21 mouse cellular contexts compared by ENCODE assay signal in genomic region chr5:132737966-132738365, GRCm38 (mm10).
DNase-seq lines count a peak whose midpoint lies in the region; ATAC-seq lines count a peak whose summit lies in the region.
"Had no signal": no experiment of that assay in that cellular context is flagged by ENCODE, and none has a peak within 500 bp of the region (broad histone marks: within the 10 kb centered on the region; RNA-seq: fewer than 3 reads in every experiment).

No protein-coding gene starts in this region.

- H3K9me3 ChIP-seq in midbrain, embryonic 11.5 days (ENCODE audit: control insufficient read depth, low read length): no peaks in the 10 kb centered on the region
- H3K9me3 ChIP-seq in midbrain, embryonic 10.5 days (replicated peaks): no peaks in the 10 kb centered on the region
- H3K9me3 ChIP-seq: embryonic facial prominence, embryonic 10.5 days; embryonic facial prominence, embryonic 12.5 days; forebrain, embryonic 13.5 days; forebrain, embryonic 15.5 days had no signal

- no peaks in the 10 kb centered on the region for H3K27me3 ChIP-seq in midbrain, embryonic 11.5 days (ENCODE audit: control insufficient read depth, insufficient read depth, low read length)
- H3K27me3 ChIP-seq in midbrain, embryonic 10.5 days (ENCODE audit: low read depth, poor library complexity, severe bottlenecking): no peaks in the 10 kb centered on the region
- H3K27me3 ChIP-seq: embryonic facial prominence, embryonic 12.5 days; forebrain, embryonic 13.5 days; forebrain, embryonic 15.5 days; Patski had no signal

- no peaks in the 10 kb centered on the region for H3K4me1 ChIP-seq in midbrain, embryonic 11.5 days (ENCODE audit: control insufficient read depth, insufficient read depth, low read length)
- H3K4me1 ChIP-seq in midbrain, embryonic 10.5 days: no peaks in the 10 kb centered on the region
- H3K4me1 ChIP-seq: embryonic facial prominence, embryonic 10.5 days; embryonic facial prominence, embryonic 12.5 days; forebrain, embryonic 13.5 days; forebrain, embryonic 15.5 days had no signal

- H3K36me3 ChIP-seq in midbrain, embryonic 11.5 days (ENCODE audit: control insufficient read depth, insufficient read depth, low read length): no peaks in the 10 kb centered on the region
- no peaks in the 10 kb centered on the region for H3K36me3 ChIP-seq in midbrain, embryonic 10.5 days
- H3K36me3 ChIP-seq: embryonic facial prominence, embryonic 10.5 days; embryonic facial prominence, embryonic 12.5 days; forebrain, embryonic 15.5 days; G1E had no signal

- H3K4me2 ChIP-seq in midbrain, embryonic 11.5 days: no peak overlapping the region
- H3K4me2 ChIP-seq: embryonic facial prominence, embryonic 12.5 days; forebrain, embryonic 13.5 days; forebrain, embryonic 15.5 days had no signal

- no peak for ATAC-seq in midbrain, embryonic 11.5 days (ENCODE audit: low FRiP score)
- ATAC-seq: activated CD4-positive, CD25-positive, alpha-beta regulatory T cell, adult 4 months; forebrain, embryonic 13.5 days; forebrain, embryonic 15.5 days; forebrain, postnatal 0 days; Patski had no signal

- WGBS in midbrain, embryonic 11.5 days: 82% methylated on average over 5 of the region's 5 CpGs
- 89% methylated on average over 5 of the region's 5 CpGs for WGBS in midbrain, embryonic 10.5 days

- DNase-seq in midbrain, embryonic 11.5 days (ENCODE audit: low spot score, missing footprints): peak; percentile 56
- DNase-seq in midbrain, embryonic 10.5 days (ENCODE audit: low spot score): no peak
- DNase-seq in R1 (ENCODE audit: low read depth, low spot score): peak; percentile 59
- DNase-seq in gastrocnemius, postnatal 25 days: no peak
- no peak for DNase-seq in spleen, adult 12 weeks (ENCODE audit: low spot score)
- DNase-seq: adrenal gland, adult 8-10 months; adrenal gland, postnatal 14 days; adrenal gland, postnatal 36 days; cerebellum, adult 11-12 months; cerebellum, adult 2 months; cerebellum, adult 9-10 months; cerebellum, postnatal 10 days; cerebellum, postnatal 25 days; forebrain, postnatal 0 days had no signal

- H3K9ac ChIP-seq in midbrain, embryonic 11.5 days (ENCODE audit: low read length): no peak overlapping the region
- H3K9ac ChIP-seq: embryonic facial prominence, embryonic 12.5 days; forebrain, embryonic 13.5 days; forebrain, embryonic 15.5 days; forebrain, postnatal 0 days had no signal

- H3K4me3 ChIP-seq in midbrain, embryonic 11.5 days (ENCODE audit: low read depth, low read length): no peak overlapping the region
- H3K4me3 ChIP-seq in midbrain, embryonic 10.5 days: no peak overlapping the region
- H3K4me3 ChIP-seq: embryonic facial prominence, embryonic 10.5 days; embryonic facial prominence, embryonic 12.5 days; forebrain, embryonic 13.5 days; forebrain, embryonic 15.5 days had no signal

- no peak overlapping the region for H3K27ac ChIP-seq in midbrain, embryonic 11.5 days (ENCODE audit: low read depth, low read length)
- no peak overlapping the region for H3K27ac ChIP-seq in midbrain, embryonic 10.5 days (replicated peaks)
- H3K27ac ChIP-seq: embryonic facial prominence, embryonic 10.5 days; embryonic facial prominence, embryonic 12.5 days; forebrain, embryonic 13.5 days; forebrain, embryonic 15.5 days had no signal

Comparison
In these comparisons a context has a peak if more than half of its experiments do, and no peak if none do; other contexts are left out.
1. DNase-seq: peak in midbrain, embryonic 11.5 days (single experiment) and R1 (single experiment); none in midbrain, embryonic 10.5 days (single experiment), gastrocnemius, postnatal 25 days (single experiment) and spleen, adult 12 weeks (single experiment).